16 mouse cellular contexts compared by ENCODE assay signal in genomic region chr7:44669103-44669502, GRCm38 (mm10). TPM values are rescaled to one million over a fixed set of nuclear protein-coding genes. Genes with fewer than 3 reads are reported as not detected.
DNase-seq lines count a peak whose midpoint lies in the region; ATAC-seq and TF ChIP-seq lines count a peak whose summit lies in the region.
"Had no signal": no experiment of that assay in that cellular context is flagged by ENCODE, and none has a peak within 500 bp of the region (broad histone marks: within the 10 kb centered on the region; RNA-seq: fewer than 3 reads in every experiment).

No protein-coding gene starts in this region.

- peak overlapping the region; percentile 35 to 62 for H3K4me3 ChIP-seq in ES-E14 (ENCODE audit: insufficient read depth in 1 of 2, low read depth in 1 of 2, low read length in 2 of 2, poor library complexity in 1 of 2, severe bottlenecking in 1 of 2)
- no peak overlapping the region for H3K4me3 ChIP-seq in heart, embryonic 12.5 days
- H3K4me3 ChIP-seq: heart, embryonic 13.5 days had no signal

- H3K36me3 ChIP-seq in ES-E14 (ENCODE audit: control insufficient read depth, insufficient read depth, low read length, poor library complexity, severe bottlenecking), result no peaks in the 10 kb centered on the region
- H3K36me3 ChIP-seq in heart, embryonic 12.5 days, result no peaks in the 10 kb centered on the region
- H3K36me3 ChIP-seq: heart, embryonic 13.5 days had no signal

- H3K9me3 ChIP-seq in ES-E14 (ENCODE audit: control insufficient read depth, insufficient read depth, low read depth, low read length), result no peaks in the 10 kb centered on the region
- H3K9me3 ChIP-seq in heart, embryonic 12.5 days (replicated peaks), result peaks cover 5% of the 10 kb centered on the region; the same call in 1 of the 2 replicates

- H3K27ac ChIP-seq in ES-E14 (ENCODE audit: insufficient read depth, low read depth, low read length, poor library complexity, severe bottlenecking), result no peak overlapping the region
- H3K27ac ChIP-seq in heart, embryonic 12.5 days (ENCODE audit: poor library complexity, severe bottlenecking), result no peak overlapping the region
- H3K27ac ChIP-seq: heart, embryonic 13.5 days had no signal

- no peak overlapping the region for H3K9ac ChIP-seq in ES-E14 (ENCODE audit: insufficient read depth, low read depth, low read length, poor library complexity, severe bottlenecking)
- H3K9ac ChIP-seq in heart, embryonic 12.5 days, result no peak overlapping the region
- H3K9ac ChIP-seq: heart, embryonic 13.5 days had no signal

- in situ Hi-C loops in ES-E14 (cut with MboI; ENCODE audit: low sequenced_read_pairs in 2 of 2, unreplicated experiment in 2 of 2), result no loop called here

- no peak for ATAC-seq in heart, embryonic 12.5 days (ENCODE audit: insufficient number of reproducible peaks, low FRiP score)

- 19% methylated on average over 21 of the region's 21 CpGs for WGBS in heart, embryonic 12.5 days

- peaks cover 42% of the 10 kb centered on the region for H3K27me3 ChIP-seq in heart, embryonic 12.5 days (replicated peaks)

- H3K4me1 ChIP-seq in ES-E14 (ENCODE audit: control insufficient read depth in 2 of 2, insufficient read depth in 2 of 2, low read length in 2 of 2, poor library complexity in 1 of 2), result peaks cover 0 to 5% of the 10 kb centered on the region in 2 experiments; a peak in 2 of 4 replicates
- H3K4me1 ChIP-seq in heart, embryonic 12.5 days (replicated peaks), result peaks cover 6% of the 10 kb centered on the region

- H3K4me2 ChIP-seq in heart, embryonic 12.5 days, result no peak overlapping the region
- H3K4me2 ChIP-seq: heart, embryonic 13.5 days had no signal

- peak; percentile 26 to 31 for DNase-seq in cerebellum, postnatal 10 days
- DNase-seq in cerebellum, adult 9-10 months, result no peak
- DNase-seq in ES-E14 (ENCODE audit: low read depth, low spot score), result no peak
- peak; percentile 71 for DNase-seq in kidney, postnatal 14 days
- peak; percentile 85 for DNase-seq in lung, postnatal 36 days
- no peak for DNase-seq in left cerebral cortex, adult 11 months (ENCODE audit: low spot score)
- DNase-seq in adrenal gland, adult (ENCODE audit: inconsistent age in 2 of 2, low spot score in 1 of 2), result no peak
- DNase-seq: B cell, adult 2 months; thymus, postnatal 25 days had no signal

TF ChIP-seq in ES-E14, 5 proteins besides CTCF, POLR2A, EP300 and RAD21:
- TF ChIP-seq ZC3H11A (IDR thresholded peaks at IDR 0.05; ENCODE audit: borderline replicate concordance, low read depth, low read length) (no peak), HCFC1 (IDR thresholded peaks at IDR 0.05; ENCODE audit: borderline replicate concordance, insufficient read depth, low read length) (no peak), CHD2 (IDR thresholded peaks at IDR 0.05; ENCODE audit: low read depth, low read length) (no peak), MAFK (IDR thresholded peaks at IDR 0.05; ENCODE audit: insufficient read depth, low read depth, low read length) (no peak), ZNF384 (IDR thresholded peaks at IDR 0.05; ENCODE audit: low read depth, low read length) (no peak)

RNA-seq across cellular contexts. Expression of gene Myh14, which starts 1.5 kb away (rescaled TPM):
- 7.0 and 9.8 TPM in 2 replicates for total RNA-seq in ES-E14 (2012; rRNA removed)
- polyA plus RNA-seq in heart, embryonic 12.5 days (2016; fragmentation: Nextera tagmentation; extraction: Ambion mirVana), result 0.59 and 1.0 TPM in 2 replicates
- total RNA-seq: megakaryocyte, adult 5-6 weeks had no signal

RNA-seq across cellular contexts. Expression of gene Izumo2, which starts 39.4 kb away (rescaled TPM):
- total RNA-seq in ES-E14 (2012; rRNA removed), result 0.40 and 0.79 TPM in 2 replicates
- not detected in 2 replicates for polyA plus RNA-seq in heart, embryonic 12.5 days (2016; fragmentation: Nextera tagmentation; extraction: Ambion mirVana)
- total RNA-seq: left cerebral cortex, postnatal 14 days; megakaryocyte, adult 5-6 weeks had no signal
- polyA plus RNA-seq: embryonic facial prominence, embryonic 11.5 days; frontal cortex, adult 2 months; heart, embryonic 13.5 days; neural tube, embryonic 11.5 days had no signal

Comparison
In these comparisons a context has a peak if more than half of its experiments do, and no peak if none do; other contexts are left out.
1. DNase-seq: peak in cerebellum, postnatal 10 days (2 of 2), kidney, postnatal 14 days (single experiment) and lung, postnatal 36 days (single experiment); none in cerebellum, adult 9-10 months (single experiment), ES-E14 (single experiment), left cerebral cortex, adult 11 months (single experiment) and adrenal gland, adult (0 of 2).